Mouse (Mus musculus): ENCODE data around the gene Adcy3. TPM values are rescaled to one million over a fixed set of nuclear protein-coding genes. Genes with fewer than 3 reads are reported as not detected.

Gene Adcy3
- polyA plus RNA-seq, 1 experiment from 2014 or later = 6.1 TPM

- H3K27ac ChIP-seq (ENCODE audit: low read depth, low read length) = no peak overlapping the region
- DNase-seq (ENCODE audit: low spot score) = peak; percentile 77
- peaks cover 5% of the 10 kb centered on the region for H3K4me1 ChIP-seq (replicated peaks; ENCODE audit: control insufficient read depth, insufficient read depth, low read length)
- no peak overlapping the region for H3K9ac ChIP-seq (ENCODE audit: low read length)
- H3K4me2 ChIP-seq (ENCODE audit: low read depth, low read length, severe bottlenecking) = no peak overlapping the region
- no peaks in the 10 kb centered on the region for H3K9me3 ChIP-seq (ENCODE audit: control insufficient read depth, low read length)
- no peaks in the 10 kb centered on the region for H3K36me3 ChIP-seq (ENCODE audit: control insufficient read depth, insufficient read depth, low read length)
- WGBS = 38% methylated on average over 5 of the region's 5 CpGs
- no peaks in the 10 kb centered on the region for H3K27me3 ChIP-seq (ENCODE audit: control insufficient read depth, insufficient read depth, low read length)
- H3K4me3 ChIP-seq (ENCODE audit: low read depth, low read length) = no peak overlapping the region
- no peak; the same call in 1 of the 2 replicates for ATAC-seq (replicated peaks; ENCODE audit: low FRiP score)
These were observed 56.2 kb downstream of the Adcy3 start for GRCm38 (mm10) chr12:4189060-4189447.

- H3K4me2 ChIP-seq (ENCODE audit: low read depth, low read length, severe bottlenecking) = no peak overlapping the region
- DNase-seq (ENCODE audit: low spot score) (no peak), ATAC-seq (replicated peaks; ENCODE audit: low FRiP score) (no peak)
- no peaks in the 10 kb centered on the region for H3K9me3 ChIP-seq (ENCODE audit: control insufficient read depth, low read length)
- no peak overlapping the region for H3K9ac ChIP-seq (ENCODE audit: low read length)
- H3K4me1 ChIP-seq (replicated peaks; ENCODE audit: control insufficient read depth, insufficient read depth, low read length) = peaks cover 5% of the 10 kb centered on the region
- WGBS = 79% methylated on average over 6 of the region's 6 CpGs
- H3K4me3 ChIP-seq (ENCODE audit: low read depth, low read length) = no peak overlapping the region
- no peak overlapping the region for H3K27ac ChIP-seq (ENCODE audit: low read depth, low read length)
- H3K27me3 ChIP-seq (ENCODE audit: control insufficient read depth, insufficient read depth, low read length) = no peaks in the 10 kb centered on the region
- no peaks in the 10 kb centered on the region for H3K36me3 ChIP-seq (ENCODE audit: control insufficient read depth, insufficient read depth, low read length)
These were observed 59.6 kb downstream of the Adcy3 start for GRCm38 (mm10) chr12:4192514-4192913.

GRCm38 (mm10) chr12:4193025-4193740 is 60.3 kb downstream of the Adcy3 start:
- H3K9me3 ChIP-seq (ENCODE audit: control insufficient read depth, low read length) = no peaks in the 10 kb centered on the region
- H3K27ac ChIP-seq (ENCODE audit: low read depth, low read length) = no peak overlapping the region

GRCm38 (mm10) chr12:4194643-4195042 is 61.7 kb downstream of the Adcy3 start:
- DNase-seq (ENCODE audit: low spot score) (no peak), ATAC-seq (replicated peaks; ENCODE audit: low FRiP score) (no peak)
- Histone ChIP-seq H3K27me3 (ENCODE audit: control insufficient read depth, insufficient read depth, low read length) (no peaks in the 10 kb centered on the region), H3K36me3 (ENCODE audit: control insufficient read depth, insufficient read depth, low read length) (no peaks in the 10 kb centered on the region), H3K27ac (ENCODE audit: low read depth, low read length) (no peak overlapping the region), H3K9ac (ENCODE audit: low read length) (no peak overlapping the region), H3K4me1 (replicated peaks; ENCODE audit: control insufficient read depth, insufficient read depth, low read length) (no peaks in the 10 kb centered on the region), H3K4me2 (ENCODE audit: low read depth, low read length, severe bottlenecking) (no peak overlapping the region), H3K4me3 (ENCODE audit: low read depth, low read length) (no peak overlapping the region), H3K9me3 (ENCODE audit: control insufficient read depth, low read length) (no peaks in the 10 kb centered on the region)
- 90% methylated on average over 14 of the region's 14 CpGs for WGBS

More at GRCm38 (mm10) chr12:4193025-4193740, 60.3 kb downstream of the Adcy3 start:
- DNase-seq (ENCODE audit: low spot score) = no peak
- H3K27me3 ChIP-seq (ENCODE audit: control insufficient read depth, insufficient read depth, low read length) = no peaks in the 10 kb centered on the region
- WGBS = 76% methylated on average over 10 of the region's 10 CpGs
- no peaks in the 10 kb centered on the region for H3K36me3 ChIP-seq (ENCODE audit: control insufficient read depth, insufficient read depth, low read length)
- peaks cover 4% of the 10 kb centered on the region for H3K4me1 ChIP-seq (replicated peaks; ENCODE audit: control insufficient read depth, insufficient read depth, low read length)
- H3K9ac ChIP-seq (ENCODE audit: low read length) = no peak overlapping the region
- no peak overlapping the region for H3K4me2 ChIP-seq (ENCODE audit: low read depth, low read length, severe bottlenecking)
- H3K4me3 ChIP-seq (ENCODE audit: low read depth, low read length) = no peak overlapping the region
- no peak for ATAC-seq (replicated peaks; ENCODE audit: low FRiP score)

- no peaks in the 10 kb centered on the region for H3K4me1 ChIP-seq (replicated peaks; ENCODE audit: control insufficient read depth, insufficient read depth, low read length)
- no peak overlapping the region for H3K4me3 ChIP-seq (ENCODE audit: low read depth, low read length)
- DNase-seq (ENCODE audit: low spot score) (no peak), ATAC-seq (replicated peaks; ENCODE audit: low FRiP score) (no peak)
- no peaks in the 10 kb centered on the region for H3K9me3 ChIP-seq (ENCODE audit: control insufficient read depth, low read length)
- 89% methylated on average over 4 of the region's 4 CpGs for WGBS
- no peaks in the 10 kb centered on the region for H3K27me3 ChIP-seq (ENCODE audit: control insufficient read depth, insufficient read depth, low read length)
- no peak overlapping the region for H3K4me2 ChIP-seq (ENCODE audit: low read depth, low read length, severe bottlenecking)
- H3K27ac ChIP-seq (ENCODE audit: low read depth, low read length) = no peak overlapping the region
- no peak overlapping the region for H3K9ac ChIP-seq (ENCODE audit: low read length)
- H3K36me3 ChIP-seq (ENCODE audit: control insufficient read depth, insufficient read depth, low read length) = no peaks in the 10 kb centered on the region
These were observed 65.8 kb downstream of the Adcy3 start for GRCm38 (mm10) chr12:4198702-4199101.

- 95% methylated on average over 11 of the region's 11 CpGs for WGBS
- no peaks in the 10 kb centered on the region for H3K4me1 ChIP-seq (replicated peaks; ENCODE audit: control insufficient read depth, insufficient read depth, low read length)
- no peak overlapping the region for H3K9ac ChIP-seq (ENCODE audit: low read length)
These were observed 66.4 kb downstream of the Adcy3 start for GRCm38 (mm10) chr12:4199271-4199670.

GRCm38 (mm10) chr12:4201454-4202200 is 68.7 kb downstream of the Adcy3 start:
- WGBS = 88% methylated on average over 13 of the region's 13 CpGs
- DNase-seq (ENCODE audit: low spot score) (no peak), ATAC-seq (replicated peaks; ENCODE audit: low FRiP score) (no peak)
- H3K27me3 ChIP-seq (ENCODE audit: control insufficient read depth, insufficient read depth, low read length) = no peaks in the 10 kb centered on the region
- H3K4me1 ChIP-seq (replicated peaks; ENCODE audit: control insufficient read depth, insufficient read depth, low read length) = no peaks in the 10 kb centered on the region
- no peak overlapping the region for H3K9ac ChIP-seq (ENCODE audit: low read length)
- H3K4me2 ChIP-seq (ENCODE audit: low read depth, low read length, severe bottlenecking) = no peak overlapping the region
- H3K9me3 ChIP-seq (ENCODE audit: control insufficient read depth, low read length) = no peaks in the 10 kb centered on the region
- H3K27ac ChIP-seq (ENCODE audit: low read depth, low read length) = no peak overlapping the region
- no peaks in the 10 kb centered on the region for H3K36me3 ChIP-seq (ENCODE audit: control insufficient read depth, insufficient read depth, low read length)
- no peak overlapping the region for H3K4me3 ChIP-seq (ENCODE audit: low read depth, low read length)

More at GRCm38 (mm10) chr12:4199271-4199670, 66.4 kb downstream of the Adcy3 start:
- ATAC-seq (replicated peaks; ENCODE audit: low FRiP score) (no peak), DNase-seq (ENCODE audit: low spot score) (no peak)
- Histone ChIP-seq H3K4me2 (ENCODE audit: low read depth, low read length, severe bottlenecking) (no peak overlapping the region), H3K9me3 (ENCODE audit: control insufficient read depth, low read length) (no peaks in the 10 kb centered on the region), H3K27me3 (ENCODE audit: control insufficient read depth, insufficient read depth, low read length) (no peaks in the 10 kb centered on the region), H3K4me3 (ENCODE audit: low read depth, low read length) (no peak overlapping the region), H3K36me3 (ENCODE audit: control insufficient read depth, insufficient read depth, low read length) (no peaks in the 10 kb centered on the region), H3K27ac (ENCODE audit: low read depth, low read length) (no peak overlapping the region)

GRCm38 (mm10) chr12:4202206-4202605 is 69.3 kb downstream of the Adcy3 start:
- Histone ChIP-seq H3K4me2 (ENCODE audit: low read depth, low read length, severe bottlenecking) (no peak overlapping the region), H3K4me3 (ENCODE audit: low read depth, low read length) (no peak overlapping the region), H3K9me3 (ENCODE audit: control insufficient read depth, low read length) (no peaks in the 10 kb centered on the region), H3K27me3 (ENCODE audit: control insufficient read depth, insufficient read depth, low read length) (no peaks in the 10 kb centered on the region), H3K36me3 (ENCODE audit: control insufficient read depth, insufficient read depth, low read length) (no peaks in the 10 kb centered on the region), H3K4me1 (replicated peaks; ENCODE audit: control insufficient read depth, insufficient read depth, low read length) (no peaks in the 10 kb centered on the region), H3K9ac (ENCODE audit: low read length) (no peak overlapping the region), H3K27ac (ENCODE audit: low read depth, low read length) (no peak overlapping the region)
- DNase-seq (ENCODE audit: low spot score) = no peak
- ATAC-seq (replicated peaks; ENCODE audit: low FRiP score) = no peak
- 89% methylated on average over 4 of the region's 4 CpGs for WGBS
